Comparison of ENCODE assay signal across 8 mouse cellular contexts in the genomic region with DNA sequence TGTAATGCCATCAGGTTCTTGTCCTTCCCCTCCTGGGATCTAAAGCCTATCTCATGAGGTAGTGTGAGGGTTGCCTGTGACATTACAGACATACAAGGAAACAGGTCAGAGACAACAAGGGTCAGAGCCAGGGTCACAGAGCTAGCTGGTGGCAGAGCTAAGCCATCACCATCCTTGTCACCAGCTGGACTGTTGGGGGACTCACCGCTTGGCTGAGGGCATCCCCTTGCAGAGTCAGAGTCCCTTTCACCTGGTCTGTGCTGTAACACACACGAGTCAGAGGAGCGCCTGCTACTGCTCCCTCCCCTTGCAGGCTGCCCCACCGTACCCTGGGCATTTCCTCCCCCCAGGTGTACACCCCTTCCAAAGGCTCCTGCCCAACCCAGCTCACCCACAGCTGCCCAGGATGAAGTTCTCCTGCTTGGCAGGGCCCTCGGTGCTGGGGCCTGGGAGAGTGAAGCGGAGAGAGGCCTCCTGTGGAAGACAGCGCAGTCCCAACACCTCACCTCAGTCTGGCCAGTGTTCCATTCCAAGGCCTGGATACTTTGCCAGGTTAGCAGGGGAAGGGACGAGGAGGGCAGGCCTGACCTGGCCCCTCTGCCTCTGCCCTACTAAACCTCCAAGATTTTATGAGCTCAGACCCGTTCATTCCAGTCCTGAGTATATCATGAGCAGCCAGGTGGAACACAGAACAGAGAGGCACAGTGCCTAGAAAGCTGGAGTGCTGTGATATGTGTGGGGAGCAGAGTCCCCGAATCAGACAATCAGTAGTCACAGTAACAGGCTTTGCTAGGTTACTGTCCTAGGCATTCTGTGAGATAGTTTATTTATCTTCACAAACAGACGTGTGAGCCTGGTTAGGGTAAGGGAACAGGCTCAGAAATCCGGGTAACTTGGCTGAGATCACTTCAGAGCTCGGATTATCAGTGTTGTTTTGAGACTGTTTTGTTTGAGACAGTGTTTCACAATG. TPM values are rescaled to one million over a fixed set of nuclear protein-coding genes. Genes with fewer than 3 reads are reported as not detected.
DNase-seq lines count a peak whose midpoint lies in the region; ATAC-seq and TF ChIP-seq lines count a peak whose summit lies in the region.

No protein-coding gene starts in this region.

- ATAC-seq in forebrain, postnatal 0 days, result no peak
- no peak for ATAC-seq in limb, embryonic 11.5 days (ENCODE audit: insufficient number of reproducible peaks, low FRiP score, low TSS enrichment, low read depth)
- ATAC-seq in neural tube, embryonic 15.5 days (ENCODE audit: low FRiP score), result no peak

- TF ChIP-seq CTCF in forebrain, postnatal 0 days (IDR thresholded peaks at IDR 0.05; ENCODE audit: low read depth), result no peak

- no peaks in the 10 kb centered on the region for H3K27me3 ChIP-seq in forebrain, postnatal 0 days (ENCODE audit: insufficient read depth, low read length)
- no peaks in the 10 kb centered on the region for H3K27me3 ChIP-seq in limb, embryonic 11.5 days (ENCODE audit: control insufficient read depth, insufficient read depth, low read length)
- H3K27me3 ChIP-seq in neural tube, embryonic 15.5 days (replicated peaks), result no peaks in the 10 kb centered on the region

- peak overlapping the region; percentile 71 for H3K4me2 ChIP-seq in forebrain, postnatal 0 days (ENCODE audit: low read depth)
- H3K4me2 ChIP-seq in limb, embryonic 11.5 days (ENCODE audit: low read depth, severe bottlenecking), result peak overlapping the region; percentile 71
- peak overlapping the region; percentile 78 for H3K4me2 ChIP-seq in neural tube, embryonic 15.5 days

- peak overlapping the region; percentile 74 for H3K4me3 ChIP-seq in forebrain, postnatal 0 days (ENCODE audit: low read depth, low read length)
- H3K4me3 ChIP-seq in limb, embryonic 11.5 days (ENCODE audit: low read depth, low read length), result peak overlapping the region; percentile 59
- H3K4me3 ChIP-seq in neural tube, embryonic 15.5 days (replicated peaks), result peak overlapping the region; percentile 61

- H3K36me3 ChIP-seq in forebrain, postnatal 0 days (ENCODE audit: insufficient read depth), result peaks cover 35% of the 10 kb centered on the region
- peaks cover 12% of the 10 kb centered on the region for H3K36me3 ChIP-seq in limb, embryonic 11.5 days (ENCODE audit: control insufficient read depth, insufficient read depth, low read length)
- peaks cover 51% of the 10 kb centered on the region for H3K36me3 ChIP-seq in neural tube, embryonic 15.5 days

- 50% methylated on average over 13 of the region's 13 CpGs for WGBS in forebrain, postnatal 0 days
- WGBS in limb, embryonic 11.5 days, result 56% methylated on average over 13 of the region's 13 CpGs
- 53% methylated on average over 13 of the region's 13 CpGs for WGBS in neural tube, embryonic 15.5 days

- H3K27ac ChIP-seq in forebrain, postnatal 0 days (ENCODE audit: low read depth, low read length), result peak overlapping the region; percentile 85; the same call in 1 of the 2 replicates
- H3K27ac ChIP-seq in limb, embryonic 11.5 days (replicated peaks; ENCODE audit: low read depth, low read length), result no peak overlapping the region
- H3K27ac ChIP-seq in neural tube, embryonic 15.5 days (replicated peaks), result peak overlapping the region; percentile 86

- peak overlapping the region; percentile 66 for H3K9ac ChIP-seq in forebrain, postnatal 0 days
- peak overlapping the region; percentile 67 for H3K9ac ChIP-seq in limb, embryonic 11.5 days (ENCODE audit: low read length)
- H3K9ac ChIP-seq in neural tube, embryonic 15.5 days (replicated peaks), result peak overlapping the region; percentile 61

- DNase-seq in layer of hippocampus, adult 9-11 months, result peak; percentile 49
- no peak for DNase-seq in layer of hippocampus, postnatal 10 days (ENCODE audit: low spot score in 2 of 2)
- peak; percentile 34 for DNase-seq in c-Kit-negative CD71-positive TER-119-positive erythroid progenitor cells, embryonic 14.5 days (ENCODE audit: low read depth, low spot score)
- no peak for DNase-seq in forebrain, postnatal 0 days
- no peak for DNase-seq in limb, embryonic 11.5 days (ENCODE audit: low spot score)
- no peak for DNase-seq in frontal cortex, adult 2 months (ENCODE audit: extremely low spot score in 1 of 2, low spot score in 1 of 2)
- DNase-seq in left cerebral cortex, adult 11 months (ENCODE audit: low spot score), result no peak

- H3K9me3 ChIP-seq in forebrain, postnatal 0 days (ENCODE audit: low read length), result no peaks in the 10 kb centered on the region
- no peaks in the 10 kb centered on the region for H3K9me3 ChIP-seq in limb, embryonic 11.5 days (ENCODE audit: control insufficient read depth, low read length)
- no peaks in the 10 kb centered on the region for H3K9me3 ChIP-seq in neural tube, embryonic 15.5 days (replicated peaks)

- H3K4me1 ChIP-seq in forebrain, postnatal 0 days (ENCODE audit: insufficient read depth), result 0 out of 2 replicates have a peak, but pooled peaks cover 4% of the 10 kb centered on the region
- H3K4me1 ChIP-seq in limb, embryonic 11.5 days (ENCODE audit: control insufficient read depth, insufficient read depth, low read length), result peaks cover 9% of the 10 kb centered on the region
- peaks cover 20% of the 10 kb centered on the region for H3K4me1 ChIP-seq in neural tube, embryonic 15.5 days

RNA-seq across cellular contexts. Expression of a gene that starts 1.0 kb away (rescaled TPM):
- 100 to 1,000 TPM; 202 to 206 TPM for total RNA-seq in layer of hippocampus, postnatal 10 days (2021)
- total RNA-seq in forebrain, postnatal 0 days (2014; rRNA removed), result 55.3 and 75.3 TPM in 2 replicates
- 107 and 130 TPM in 2 replicates for polyA plus RNA-seq in forebrain, postnatal 0 days (2015; fragmentation: Nextera tagmentation; extraction: Ambion mirVana)
- polyA plus RNA-seq in limb, embryonic 11.5 days (2014; fragmentation: Nextera tagmentation; extraction: Ambion mirVana), result 67.7 and 70.8 TPM in 2 replicates
- 158 and 170 TPM in 2 replicates for polyA plus RNA-seq in neural tube, embryonic 15.5 days (2015; fragmentation: Nextera tagmentation; extraction: Ambion mirVana)
- 320 and 348 TPM in 2 replicates for polyA plus RNA-seq in frontal cortex, adult 2 months (2012; rRNA removed)

RNA-seq across cellular contexts. Expression of a gene that starts 5.2 kb away (rescaled TPM):
- not detected for total RNA-seq in layer of hippocampus, postnatal 10 days (2021)
- total RNA-seq in forebrain, postnatal 0 days (2014; rRNA removed), result not detected in 2 replicates
- polyA plus RNA-seq in forebrain, postnatal 0 days (2015; fragmentation: Nextera tagmentation; extraction: Ambion mirVana), result 0.87 and 1.8 TPM in 2 replicates
- 0.76 and 3.4 TPM in 2 replicates for polyA plus RNA-seq in limb, embryonic 11.5 days (2014; fragmentation: Nextera tagmentation; extraction: Ambion mirVana)
- polyA plus RNA-seq in neural tube, embryonic 15.5 days (2015; fragmentation: Nextera tagmentation; extraction: Ambion mirVana), result 0.47 and 10.6 TPM in 2 replicates
- polyA plus RNA-seq in frontal cortex, adult 2 months (2012; rRNA removed), result 0.92 and 0.94 TPM in 2 replicates

RNA-seq across cellular contexts. Expression of a gene that starts 14.7 kb away (rescaled TPM):
- total RNA-seq in layer of hippocampus, postnatal 10 days (2021), result not detected
- total RNA-seq in forebrain, postnatal 0 days (2014; rRNA removed), result not detected in 2 replicates
- polyA plus RNA-seq in forebrain, postnatal 0 days (2015; fragmentation: Nextera tagmentation; extraction: Ambion mirVana), result not detected in 2 replicates
- polyA plus RNA-seq in limb, embryonic 11.5 days (2014; fragmentation: Nextera tagmentation; extraction: Ambion mirVana), result not detected in 2 replicates
- polyA plus RNA-seq in neural tube, embryonic 15.5 days (2015; fragmentation: Nextera tagmentation; extraction: Ambion mirVana), result not detected in 2 replicates
- polyA plus RNA-seq in frontal cortex, adult 2 months (2012; rRNA removed), result not detected in 2 replicates

RNA-seq across cellular contexts. Expression of a gene that starts 37.3 kb away (rescaled TPM):
- total RNA-seq in layer of hippocampus, postnatal 10 days (2021), result 100 to 1,000 TPM; 129 to 132 TPM
- 180 and 186 TPM in 2 replicates for total RNA-seq in forebrain, postnatal 0 days (2014; rRNA removed)
- polyA plus RNA-seq in forebrain, postnatal 0 days (2015; fragmentation: Nextera tagmentation; extraction: Ambion mirVana), result 138 and 157 TPM in 2 replicates
- 122 and 148 TPM in 2 replicates for polyA plus RNA-seq in limb, embryonic 11.5 days (2014; fragmentation: Nextera tagmentation; extraction: Ambion mirVana)
- 170 and 172 TPM in 2 replicates for polyA plus RNA-seq in neural tube, embryonic 15.5 days (2015; fragmentation: Nextera tagmentation; extraction: Ambion mirVana)
- 139 and 151 TPM in 2 replicates for polyA plus RNA-seq in frontal cortex, adult 2 months (2012; rRNA removed)

RNA-seq across cellular contexts. Expression of a gene that starts 37.5 kb away (rescaled TPM):
- 10 to 100 TPM; 34.1 to 36.5 TPM for total RNA-seq in layer of hippocampus, postnatal 10 days (2021)
- total RNA-seq in forebrain, postnatal 0 days (2014; rRNA removed), result 24.2 and 34.9 TPM in 2 replicates
- 4.7 and 7.0 TPM in 2 replicates for polyA plus RNA-seq in forebrain, postnatal 0 days (2015; fragmentation: Nextera tagmentation; extraction: Ambion mirVana)
- polyA plus RNA-seq in limb, embryonic 11.5 days (2014; fragmentation: Nextera tagmentation; extraction: Ambion mirVana), result 25.1 and 25.9 TPM in 2 replicates
- 11.1 and 14.6 TPM in 2 replicates for polyA plus RNA-seq in neural tube, embryonic 15.5 days (2015; fragmentation: Nextera tagmentation; extraction: Ambion mirVana)
- 28.6 and 34.9 TPM in 2 replicates for polyA plus RNA-seq in frontal cortex, adult 2 months (2012; rRNA removed)

Comparison
In these comparisons a context has a peak if more than half of its experiments do, and no peak if none do; other contexts are left out.
1. DNase-seq: peak in layer of hippocampus, adult 9-11 months (single experiment) and c-Kit-negative CD71-positive TER-119-positive erythroid progenitor cells, embryonic 14.5 days (single experiment); none in layer of hippocampus, postnatal 10 days (0 of 2), forebrain, postnatal 0 days (single experiment), limb, embryonic 11.5 days (single experiment), frontal cortex, adult 2 months (0 of 2) and left cerebral cortex, adult 11 months (single experiment).
2. Peak in every context shown above with its lines, with median percentiles within 50 percentile points of each other: H3K4me2 ChIP-seq, H3K4me3 ChIP-seq and H3K9ac ChIP-seq.